Mouse (Mus musculus) lung, embryonic 14.5 days (tissue): Measurements from ENCODE around the gene Frmd7. TPM values are rescaled to one million over a fixed set of nuclear protein-coding genes. Genes with fewer than 3 reads are reported as not detected.

Experiments used
- ATAC-seq: fragments of 200-750 bp; cut with Nextera tagmentation; 2 replicates; pipeline ENCODE4 v1.8.0; 2017; ENCODE audit warnings: mild to moderate bottlenecking, moderate TSS enrichment, moderate library complexity; ENCODE audit not compliant: insufficient read depth
- DNase-seq: peaks from one replicate; pipeline ENCODE4 v3.0.0-alpha.2; 2015
- H3K27ac ChIP-seq: fragments of 300-500 bp; sonication (generic); 2 replicates; pipeline ENCODE4 v1.5.1; 2014; ENCODE audit warnings: low read depth, mild to moderate bottlenecking, moderate library complexity
- H3K27me3 ChIP-seq: fragments of 300-500 bp; sonication (generic); 2 replicates; pipeline ENCODE4 v1.6.1; 2014; ENCODE audit warnings: low read length, control low read depth; ENCODE audit not compliant: insufficient read depth
- H3K36me3 ChIP-seq: fragments of 300-500 bp; sonication (generic); 2 replicates; pipeline ENCODE4 v1.6.1; 2014; ENCODE audit warnings: control low read depth; ENCODE audit not compliant: insufficient read depth
- H3K4me1 ChIP-seq: fragments of 300-500 bp; sonication (generic); 2 replicates; pipeline ENCODE4 v1.6.1; 2014; ENCODE audit warnings: antibody characterized with exemption, control low read depth; ENCODE audit not compliant: insufficient read depth
- H3K4me2 ChIP-seq: fragments of 300-500 bp; sonication (generic); 2 replicates; pipeline ENCODE4 v1.6.1; 2014; ENCODE audit warnings: mild to moderate bottlenecking
- H3K4me3 ChIP-seq: fragments of 300-500 bp; sonication (generic); 2 replicates; pipeline ENCODE4 v1.5.1; 2014; ENCODE audit warnings: low read depth, low read length
- H3K9ac ChIP-seq: fragments of 300-500 bp; sonication (generic); 2 replicates; pipeline ENCODE4 v1.6.1; 2014
- H3K9me3 ChIP-seq: fragments of 300-500 bp; sonication (generic); 2 replicates; pipeline ENCODE4 v1.6.1; 2016; ENCODE audit warnings: low read depth, low read length, control low read depth
- CTCF ChIP-seq: IDR thresholded peaks from 2 replicates; pipeline ENCODE4 v1.5.1; 2016; ENCODE audit warnings: antibody characterized with exemption, low read depth
- WGBS: fragments of 180-500 bp; shearing (Covaris S2); extraction: QIAGEN DNeasy Blood & Tissue Kit; methylation state at CpG from one replicate; pipeline ENCODE4 v1.1.7; 2014; 5-methylcytosine and 5-hydroxymethylcytosine counted together
- polyA plus RNA-seq: library from polyadenylated mRNA; unstranded; fragments of >200 nt; fragmentation: Nextera tagmentation; extraction: Ambion mirVana; gene quantifications from 2 replicates; pipeline ENCODE4 v1.2.1, GENCODE M21; 2014

Frmd7 gene
- polyA plus RNA-seq, 1 experiment from 2014 or later, result 0.08 TPM

GRCm38 (mm10) chrX:50968157-50968932 is 25.8 kb upstream of the Frmd7 start:
- peak; percentile 70; the same call in 1 of the 2 replicates for ATAC-seq
- no peak for TF ChIP-seq CTCF
- Histone ChIP-seq H3K9me3 (no peaks in the 10 kb centered on the region), H3K27me3 (no peaks in the 10 kb centered on the region), H3K9ac (no peak overlapping the region), H3K4me1 (no peaks in the 10 kb centered on the region), H3K27ac (peak overlapping the region; percentile 69), H3K4me2 (0 out of 2 replicates have a peak overlapping the region, but pooled peaks have one; percentile 16), H3K36me3 (no peaks in the 10 kb centered on the region), H3K4me3 (no peak overlapping the region)
- DNase-seq, result peak; percentile 48
- WGBS, result 41% methylated on average over 10 of the region's 10 CpGs

- Histone ChIP-seq H3K9ac (no peak overlapping the region), H3K27me3 (no peaks in the 10 kb centered on the region), H3K9me3 (no peaks in the 10 kb centered on the region), H3K4me2 (no peak overlapping the region), H3K4me3 (no peak overlapping the region), H3K27ac (no peak overlapping the region), H3K36me3 (no peaks in the 10 kb centered on the region), H3K4me1 (no peaks in the 10 kb centered on the region)
- no peak for DNase-seq
- TF ChIP-seq CTCF, result no peak
- ATAC-seq, result no peak
- WGBS, result 58% methylated on average over 3 of the region's 3 CpGs
These were observed 22.6 kb upstream of the Frmd7 start for GRCm38 (mm10) chrX:50965157-50965556.

DNA sequence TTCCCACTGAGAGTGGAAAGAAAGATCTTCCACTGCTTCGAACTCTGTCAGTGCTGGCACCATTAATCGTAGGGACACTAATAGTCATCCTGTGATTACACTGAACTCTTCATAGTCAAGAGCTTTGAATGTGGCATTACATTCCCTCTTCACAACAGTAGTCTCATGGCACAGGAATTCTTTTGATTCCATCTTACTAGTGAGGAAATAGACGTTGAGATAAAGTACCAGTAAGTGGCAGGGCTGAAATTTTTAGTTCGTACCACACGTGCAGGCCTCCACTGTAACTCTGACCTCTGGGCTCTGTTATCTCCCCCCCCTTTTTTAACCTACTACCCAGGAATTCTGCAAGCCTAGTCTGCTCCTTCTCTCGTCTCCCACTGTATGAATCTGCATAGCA is 20.4 kb upstream of the Frmd7 start:
- peak overlapping the region; percentile 21; the same call in 1 of the 2 replicates for H3K27ac ChIP-seq
- H3K4me3 ChIP-seq, result no peak overlapping the region
- DNase-seq, result peak; percentile 12
- no peak overlapping the region for H3K9ac ChIP-seq
- no peak; the same call in 1 of the 2 replicates for ATAC-seq
- H3K4me2 ChIP-seq, result no peak overlapping the region
- H3K27me3 ChIP-seq, result no peaks in the 10 kb centered on the region
- WGBS, result 41% methylated on average over 6 of the region's 6 CpGs
- H3K36me3 ChIP-seq, result no peaks in the 10 kb centered on the region
- no peaks in the 10 kb centered on the region for H3K4me1 ChIP-seq
- TF ChIP-seq CTCF, result no peak
- no peaks in the 10 kb centered on the region for H3K9me3 ChIP-seq

DNA sequence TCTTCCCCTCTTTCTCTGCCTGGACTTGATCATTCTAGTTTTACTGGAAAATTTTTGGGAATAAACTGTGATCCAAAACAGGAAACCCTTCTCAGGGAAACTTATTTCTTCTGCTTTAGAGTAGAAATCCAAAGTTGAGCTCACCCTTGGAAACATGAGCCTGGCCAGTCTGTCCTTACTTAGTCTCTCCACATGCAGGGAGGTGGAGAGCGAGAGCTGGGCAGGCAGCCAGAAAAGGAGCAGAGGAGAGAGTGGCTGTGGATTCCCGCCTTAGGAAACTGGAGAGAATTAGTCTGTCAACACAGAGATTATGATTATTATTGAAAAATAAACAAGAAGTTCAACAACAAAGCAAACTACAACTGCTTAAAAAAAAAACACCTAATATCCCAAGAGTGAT is 6.1 kb upstream of the Frmd7 start:
- Histone ChIP-seq H3K36me3 (no peaks in the 10 kb centered on the region), H3K27ac (no peak overlapping the region), H3K9me3 (no peaks in the 10 kb centered on the region), H3K4me1 (no peaks in the 10 kb centered on the region), H3K4me2 (no peak overlapping the region), H3K4me3 (no peak overlapping the region), H3K9ac (no peak overlapping the region), H3K27me3 (no peaks in the 10 kb centered on the region)
- 25% methylated on average over 2 of the region's 2 CpGs for WGBS
- ATAC-seq (no peak; the same call in 1 of the 2 replicates), DNase-seq (peak; percentile 79)
- no peak for TF ChIP-seq CTCF

GRCm38 (mm10) chrX:50948116-50948515 is 5.6 kb upstream of the Frmd7 start:
- H3K36me3 ChIP-seq, result no peaks in the 10 kb centered on the region
- 45% methylated on average over 4 of the region's 4 CpGs for WGBS
- no peak for TF ChIP-seq CTCF

GRCm38 (mm10) chrX:50937117-50937516 is 5.4 kb downstream of the Frmd7 start:
- WGBS, result 79% methylated on average over 3 of the region's 3 CpGs
- H3K36me3 ChIP-seq, result no peaks in the 10 kb centered on the region
- ATAC-seq, result no peak

More at GRCm38 (mm10) chrX:50948116-50948515, 5.6 kb upstream of the Frmd7 start:
- Histone ChIP-seq H3K9ac (no peak overlapping the region), H3K4me2 (no peak overlapping the region), H3K9me3 (no peaks in the 10 kb centered on the region), H3K4me1 (no peaks in the 10 kb centered on the region), H3K27ac (no peak overlapping the region), H3K27me3 (no peaks in the 10 kb centered on the region), H3K4me3 (no peak overlapping the region)
- peak; percentile 56; the same call in 1 of the 2 replicates for ATAC-seq
- DNase-seq, result peak; percentile 31

DNA sequence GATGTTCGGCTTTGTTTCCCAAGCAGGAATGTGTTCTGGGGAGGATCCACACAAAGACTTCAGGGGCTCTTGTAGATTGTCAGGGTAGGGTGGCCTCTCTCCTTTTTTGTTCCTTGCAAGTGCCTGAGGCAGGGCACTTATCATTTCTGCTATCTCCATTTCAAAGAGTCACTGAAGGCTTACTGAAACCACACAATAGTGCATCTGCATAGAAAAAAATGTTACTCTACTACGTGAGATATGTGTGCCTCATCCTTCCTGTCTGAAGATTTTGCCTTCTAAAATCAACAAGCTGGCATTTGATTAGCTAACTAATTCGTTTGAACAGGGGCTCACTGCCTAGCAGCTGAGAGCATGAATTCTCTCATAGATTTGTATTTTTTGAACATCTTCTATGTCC is 12.2 kb downstream of the Frmd7 start:
- no peak for ATAC-seq

More at GRCm38 (mm10) chrX:50937117-50937516, 5.4 kb downstream of the Frmd7 start:
- Histone ChIP-seq H3K4me1 (no peaks in the 10 kb centered on the region), H3K27ac (no peak overlapping the region), H3K27me3 (no peaks in the 10 kb centered on the region), H3K9ac (no peak overlapping the region), H3K4me2 (no peak overlapping the region), H3K9me3 (no peaks in the 10 kb centered on the region), H3K4me3 (no peak overlapping the region)
- DNase-seq, result no peak
- TF ChIP-seq CTCF, result no peak

More for the DNA sequence above, 12.2 kb downstream of the Frmd7 start:
- H3K4me3 ChIP-seq, result no peak overlapping the region
- H3K9me3 ChIP-seq, result no peaks in the 10 kb centered on the region
- no peak for DNase-seq
- no peaks in the 10 kb centered on the region for H3K36me3 ChIP-seq
- no peaks in the 10 kb centered on the region for H3K4me1 ChIP-seq
- H3K27me3 ChIP-seq, result no peaks in the 10 kb centered on the region
- no peak overlapping the region for H3K27ac ChIP-seq
- H3K9ac ChIP-seq, result no peak overlapping the region
- H3K4me2 ChIP-seq, result no peak overlapping the region
- 38% methylated on average over 3 of the region's 3 CpGs for WGBS
- no peak for TF ChIP-seq CTCF
